Mouse (Mus musculus): ENCODE measurements around the gene Ajm1.
A peak's percentile ranks its signal among the peaks of the same experiment; 100 is the strongest.
"Not testable (repeated sequence)": the region's sequence is repeated elsewhere in the genome, so short reads cannot be mapped to it uniquely, and the experiment has no call there.

Ajm1 gene

GRCm38 (mm10) chr2:25568473-25569019 lies 13.0 kb downstream of the Ajm1 start:
- no peak for DNase-seq (ENCODE audit: low spot score in 2 of 2)

GRCm38 (mm10) chr2:25566558-25566957 lies 15.0 kb downstream of the Ajm1 start:
- DNase-seq (ENCODE audit: low spot score in 2 of 2), result no peak

- no peak for DNase-seq (ENCODE audit: low spot score in 2 of 2)
These were observed 15.8 kb downstream of the Ajm1 start for GRCm38 (mm10) chr2:25565741-25566140.

GRCm38 (mm10) chr2:25561946-25562345 lies 19.6 kb downstream of the Ajm1 start:
- DNase-seq (ENCODE audit: low spot score in 2 of 2), result no peak

GRCm38 (mm10) chr2:25560551-25560950 lies 21.0 kb downstream of the Ajm1 start:
- DNase-seq (ENCODE audit: low spot score in 2 of 2), result no peak

- DNase-seq (ENCODE audit: low spot score in 2 of 2), result no peak
These were observed 22.8 kb downstream of the Ajm1 start for GRCm38 (mm10) chr2:25558774-25559173.

- no peak for DNase-seq (ENCODE audit: low spot score in 2 of 2)
These were observed 23.6 kb downstream of the Ajm1 start for GRCm38 (mm10) chr2:25557964-25558360.

- DNase-seq (ENCODE audit: low spot score in 2 of 2), result peak; percentile 88 to 92
These were observed 24.2 kb downstream of the Ajm1 start, which contains the start of gene Edf1 for GRCm38 (mm10) chr2:25557221-25557963. Gene Edf1, plus strand, starts transcription at chr2:25557847.

GRCm38 (mm10) chr2:25556296-25556695 lies 25.3 kb downstream of the Ajm1 start:
- no peak for DNase-seq (ENCODE audit: low spot score in 2 of 2)

GRCm38 (mm10) chr2:25555479-25555878 lies 26.1 kb downstream of the Ajm1 start:
- not testable (repeated sequence) for DNase-seq (ENCODE audit: low spot score in 2 of 2)

GRCm38 (mm10) chr2:25553171-25553786 lies 28.3 kb downstream of the Ajm1 start:
- DNase-seq (ENCODE audit: low spot score in 2 of 2), result not testable (repeated sequence)

GRCm38 (mm10) chr2:25551186-25551585 lies 30.4 kb downstream of the Ajm1 start:
- DNase-seq (ENCODE audit: low spot score in 2 of 2), result no peak

GRCm38 (mm10) chr2:25549021-25549991 lies 32.3 kb downstream of the Ajm1 start:
- no peak for DNase-seq (ENCODE audit: low spot score in 2 of 2)

- DNase-seq (ENCODE audit: low spot score in 2 of 2), result peak; percentile 98 to 99
These were observed 34.6 kb downstream of the Ajm1 start, which contains the start of gene Traf2 for GRCm38 (mm10) chr2:25546811-25547491. Gene Traf2, minus strand, starts transcription at chr2:25546940.

GRCm38 (mm10) chr2:25545996-25546810 lies 35.4 kb downstream of the Ajm1 start:
- DNase-seq (ENCODE audit: low spot score in 2 of 2), result no peak

GRCm38 (mm10) chr2:25541644-25542367 lies 39.8 kb downstream of the Ajm1 start:
- no peak for DNase-seq (ENCODE audit: low spot score in 2 of 2)

GRCm38 (mm10) chr2:25540541-25540948 lies 41.0 kb downstream of the Ajm1 start:
- DNase-seq (ENCODE audit: low spot score in 2 of 2), result no peak

GRCm38 (mm10) chr2:25536531-25536930 lies 45.0 kb downstream of the Ajm1 start:
- DNase-seq (ENCODE audit: low spot score in 2 of 2), result no peak

GRCm38 (mm10) chr2:25534866-25535182 lies 46.7 kb downstream of the Ajm1 start:
- DNase-seq (ENCODE audit: low spot score in 2 of 2), result no peak
